Mouse (Mus musculus): ENCODE results near the gene Ripor3.

- TF ChIP-seq EP300 (IDR thresholded peaks at IDR 0.05; ENCODE audit: low read length) = no peak
- no peak for TF ChIP-seq SMC3 (IDR thresholded peaks at IDR 0.05; ENCODE audit: low read depth, low read length)
- no peak for TF ChIP-seq CTCF (conservative IDR thresholded peaks at IDR 0.05 in 1 of 2, IDR thresholded peaks at IDR 0.05 in 1 of 2; ENCODE audit: low read depth in 2 of 2, low read length in 2 of 2)
- TF ChIP-seq JUN (IDR thresholded peaks at IDR 0.05; ENCODE audit: insufficient read depth, low read depth, low read length) = no peak
- no peak for TF ChIP-seq ZNF384 (IDR thresholded peaks at IDR 0.05; ENCODE audit: low read depth, low read length)
- TF ChIP-seq POLR2A (IDR thresholded peaks at IDR 0.05; ENCODE audit: low read depth, low read length) = no peak
- TF ChIP-seq MAFK (IDR thresholded peaks at IDR 0.05; ENCODE audit: insufficient replicate concordance, low read length) = no peak
Observed at GRCm38 (mm10) chr2:167960584-167960983, 49.8 kb downstream of the Ripor3 start.

Measured in CH12.LX (cell line).